In genomic region chr5:118108794-118109440, GRCm38 (mm10) we compare ENCODE assay signal across 13 mouse cellular contexts. TPM values are rescaled to one million over a fixed set of nuclear protein-coding genes. Genes with fewer than 3 reads are reported as not detected.
DNase-seq lines count a peak whose midpoint lies in the region; ATAC-seq lines count a peak whose summit lies in the region.
"Had no signal": no experiment of that assay in that cellular context is flagged by ENCODE, and none has a peak within 500 bp of the region (broad histone marks: within the 10 kb centered on the region; RNA-seq: fewer than 3 reads in every experiment).

No protein-coding gene starts in this region.

- H3K9me3 ChIP-seq in forebrain, embryonic 13.5 days (replicated peaks), result no peaks in the 10 kb centered on the region
- H3K9me3 ChIP-seq in forebrain, embryonic 10.5 days, result no peaks in the 10 kb centered on the region
- no peaks in the 10 kb centered on the region for H3K9me3 ChIP-seq in neural tube, embryonic 12.5 days
- H3K9me3 ChIP-seq in hindbrain, embryonic 16.5 days (ENCODE audit: control insufficient read depth, low read length), result no peaks in the 10 kb centered on the region
- H3K9me3 ChIP-seq: intestine, embryonic 15.5 days; limb, embryonic 13.5 days had no signal

- DNase-seq in forebrain, embryonic 10.5 days (ENCODE audit: extremely low spot score, low spot score), result no peak
- DNase-seq in neural tube, embryonic 10.5 days (ENCODE audit: extremely low spot score, low spot score), result no peak
- no peak for DNase-seq in gastrocnemius, adult 8-10 months (ENCODE audit: low spot score in 2 of 2)
- DNase-seq in thymus, postnatal 36 days, result no peak
- DNase-seq: kidney, postnatal 10 days had no signal

- peak; percentile 59 for ATAC-seq in forebrain, embryonic 13.5 days
- ATAC-seq in neural tube, embryonic 12.5 days (ENCODE audit: low FRiP score, low read depth), result no peak
- 0 out of 2 replicates have a peak, but pooled peaks have one; percentile 18 for ATAC-seq in hindbrain, embryonic 16.5 days

- H3K9ac ChIP-seq in forebrain, embryonic 13.5 days, result peak overlapping the region; percentile 21; the same call in 1 of the 2 replicates
- H3K9ac ChIP-seq in neural tube, embryonic 12.5 days, result no peak overlapping the region
- no peak overlapping the region; the same call in 1 of the 2 replicates for H3K9ac ChIP-seq in hindbrain, embryonic 16.5 days (ENCODE audit: low read depth, low read length)
- H3K9ac ChIP-seq: intestine, embryonic 15.5 days; limb, embryonic 13.5 days; lung, embryonic 14.5 days had no signal

- peaks cover 39% of the 10 kb centered on the region for H3K36me3 ChIP-seq in forebrain, embryonic 13.5 days (ENCODE audit: poor library complexity, severe bottlenecking)
- H3K36me3 ChIP-seq in forebrain, embryonic 10.5 days (replicated peaks), result peaks cover 84% of the 10 kb centered on the region
- H3K36me3 ChIP-seq in neural tube, embryonic 12.5 days, result peaks cover 38% of the 10 kb centered on the region
- H3K36me3 ChIP-seq in hindbrain, embryonic 16.5 days (ENCODE audit: control insufficient read depth, insufficient read depth, low read length), result peaks cover 9% of the 10 kb centered on the region; the same call in 1 of the 2 replicates

- H3K4me2 ChIP-seq in forebrain, embryonic 13.5 days, result peak overlapping the region; percentile 25; the same call in 1 of the 2 replicates
- H3K4me2 ChIP-seq in neural tube, embryonic 12.5 days (replicated peaks), result no peak overlapping the region
- H3K4me2 ChIP-seq in hindbrain, embryonic 16.5 days (ENCODE audit: low read length), result no peak overlapping the region
- H3K4me2 ChIP-seq: intestine, embryonic 15.5 days; limb, embryonic 13.5 days; lung, embryonic 14.5 days had no signal

- peak overlapping the region; percentile 91 for H3K27ac ChIP-seq in forebrain, embryonic 13.5 days
- no peak overlapping the region for H3K27ac ChIP-seq in forebrain, embryonic 10.5 days
- H3K27ac ChIP-seq in neural tube, embryonic 12.5 days, result 0 out of 2 replicates have a peak overlapping the region, but pooled peaks have one; percentile 32
- H3K27ac ChIP-seq in hindbrain, embryonic 16.5 days (ENCODE audit: low read depth, low read length), result peak overlapping the region; percentile 73
- H3K27ac ChIP-seq: intestine, embryonic 15.5 days; limb, embryonic 13.5 days had no signal

- H3K27me3 ChIP-seq in forebrain, embryonic 13.5 days, result no peaks in the 10 kb centered on the region
- no peaks in the 10 kb centered on the region for H3K27me3 ChIP-seq in forebrain, embryonic 10.5 days (ENCODE audit: poor library complexity, severe bottlenecking)
- no peaks in the 10 kb centered on the region for H3K27me3 ChIP-seq in neural tube, embryonic 12.5 days (replicated peaks)
- no peaks in the 10 kb centered on the region for H3K27me3 ChIP-seq in hindbrain, embryonic 16.5 days (replicated peaks; ENCODE audit: control insufficient read depth, insufficient read depth, low read length)
- H3K27me3 ChIP-seq: intestine, embryonic 15.5 days; limb, embryonic 13.5 days had no signal

- H3K4me1 ChIP-seq in forebrain, embryonic 13.5 days, result peaks cover 43% of the 10 kb centered on the region
- no peaks in the 10 kb centered on the region for H3K4me1 ChIP-seq in forebrain, embryonic 10.5 days
- peaks cover 8% of the 10 kb centered on the region; the same call in 1 of the 2 replicates for H3K4me1 ChIP-seq in neural tube, embryonic 12.5 days
- H3K4me1 ChIP-seq in hindbrain, embryonic 16.5 days (ENCODE audit: control insufficient read depth, insufficient read depth, low read depth, low read length), result peaks cover 21% of the 10 kb centered on the region

- 75% methylated on average over 7 of the region's 7 CpGs for WGBS in forebrain, embryonic 13.5 days
- 91% methylated on average over 7 of the region's 7 CpGs for WGBS in forebrain, embryonic 10.5 days
- WGBS in neural tube, embryonic 12.5 days, result 91% methylated on average over 7 of the region's 7 CpGs
- 83% methylated on average over 7 of the region's 7 CpGs for WGBS in hindbrain, embryonic 16.5 days

- H3K4me3 ChIP-seq in forebrain, embryonic 13.5 days, result no peak overlapping the region
- no peak overlapping the region for H3K4me3 ChIP-seq in forebrain, embryonic 10.5 days
- H3K4me3 ChIP-seq in neural tube, embryonic 12.5 days, result no peak overlapping the region
- H3K4me3 ChIP-seq in hindbrain, embryonic 16.5 days (ENCODE audit: low read length), result no peak overlapping the region
- H3K4me3 ChIP-seq: intestine, embryonic 15.5 days; limb, embryonic 13.5 days had no signal

RNA-seq across cellular contexts. Expression of gene Fbxw8, which starts 46.3 kb away (rescaled TPM):
- polyA plus RNA-seq in forebrain, embryonic 13.5 days (2015; fragmentation: Nextera tagmentation; extraction: Ambion mirVana), result 23.5 and 24.6 TPM in 2 replicates
- polyA plus RNA-seq in forebrain, embryonic 10.5 days (2016; fragmentation: Nextera tagmentation; extraction: Ambion mirVana), result 32.7 and 33.8 TPM in 2 replicates
- 38.4 and 40.4 TPM in 2 replicates for polyA plus RNA-seq in neural tube, embryonic 12.5 days (2016; fragmentation: Nextera tagmentation; extraction: Ambion mirVana)
- polyA plus RNA-seq in hindbrain, embryonic 16.5 days (2015; fragmentation: Nextera tagmentation; extraction: Ambion mirVana), result 18.7 and 21.6 TPM in 2 replicates
- total RNA-seq in gastrocnemius, adult 8-10 months (2022), result 10 to 100 TPM; 17.7 to 23.7 (median 19.0) TPM

RNA-seq across cellular contexts. Expression of gene Hrk, which starts 55.5 kb away (rescaled TPM):
- polyA plus RNA-seq in forebrain, embryonic 13.5 days (2015; fragmentation: Nextera tagmentation; extraction: Ambion mirVana), result 0.62 and 0.91 TPM in 2 replicates
- 0.04 and 0.09 TPM in 2 replicates for polyA plus RNA-seq in forebrain, embryonic 10.5 days (2016; fragmentation: Nextera tagmentation; extraction: Ambion mirVana)
- 4.3 and 5.3 TPM in 2 replicates for polyA plus RNA-seq in neural tube, embryonic 12.5 days (2016; fragmentation: Nextera tagmentation; extraction: Ambion mirVana)
- 3.7 and 4.8 TPM in 2 replicates for polyA plus RNA-seq in hindbrain, embryonic 16.5 days (2015; fragmentation: Nextera tagmentation; extraction: Ambion mirVana)
- under 1 TPM in 3 of 4 experiments, not detected in 1; 0.05 to 0.16 (median 0.11) TPM for total RNA-seq in gastrocnemius, adult 8-10 months (2022)
- total RNA-seq: megakaryocyte-erythroid progenitor cell, adult 5-6 weeks; MEL had no signal
- polyA plus RNA-seq: lung, embryonic 14.5 days had no signal
